Mouse (Mus musculus) megakaryocyte, embryonic 14.5 days (primary cell): Measurements from ENCODE around the gene Pla2r1.

Source experiments
- FLI1 ChIP-seq: IDR thresholded peaks from 2 replicates; pipeline ENCODE4 v1.6.1; 2012; ENCODE audit warnings: low read length, inconsistent platforms, mixed read lengths
- GATA1 ChIP-seq: IDR thresholded peaks from 3 replicates; pipeline ENCODE4 v1.6.1; 2012; ENCODE audit warnings: mixed read lengths, low read length, inconsistent platforms, borderline replicate concordance

DNA sequence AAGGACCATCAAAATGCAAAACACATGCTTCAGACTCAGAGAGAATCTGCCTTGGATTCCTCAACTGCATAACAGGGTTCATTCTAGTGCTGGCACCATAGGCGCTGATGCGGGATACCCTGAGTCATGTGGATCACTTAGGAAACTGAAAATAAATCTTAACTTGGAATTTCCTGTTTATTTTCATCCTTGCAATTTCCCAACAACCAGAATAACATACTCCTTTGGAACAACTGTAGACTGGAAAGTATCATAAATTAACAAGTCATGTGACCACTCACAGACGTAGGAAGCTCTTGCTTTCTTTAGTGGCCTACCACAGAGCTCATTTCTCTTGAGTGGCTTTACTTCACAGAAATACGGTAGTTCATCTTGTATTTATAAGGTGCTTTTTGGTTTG lies 7.0 kb downstream of the Pla2r1 start:
- no peak for TF ChIP-seq GATA1
- TF ChIP-seq FLI1: no peak
